Mouse (Mus musculus): ENCODE measurements around the gene Caskin2.

DNA sequence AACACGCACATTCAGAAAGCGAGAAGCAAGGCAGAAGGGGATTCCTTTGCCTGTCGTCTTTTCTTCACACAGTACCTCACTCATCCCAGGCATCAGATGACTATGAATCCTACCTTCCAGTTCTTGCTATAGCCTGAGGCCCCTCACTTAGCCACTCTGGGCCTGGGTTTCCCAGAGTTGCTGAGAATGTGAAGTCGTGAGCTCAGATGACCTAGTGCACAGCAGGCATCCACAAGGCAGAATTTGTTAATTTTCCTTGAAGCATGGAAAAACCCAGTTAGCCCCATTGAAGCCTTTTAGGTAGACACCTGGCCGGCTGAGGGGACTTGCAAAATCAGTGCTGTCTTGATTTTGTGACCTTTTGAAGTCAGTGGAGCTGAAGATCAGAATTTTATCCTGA, 13.0 kb upstream of the Caskin2 start:
- TF ChIP-seq CTCF (IDR thresholded peaks at IDR 0.05; ENCODE audit: borderline replicate concordance, insufficient read depth, low read depth, low read length) (no peak), POLR2A (IDR thresholded peaks at IDR 0.05; ENCODE audit: borderline replicate concordance, insufficient read depth, low read length) (no peak)

All from cerebellum, adult 2 months (tissue).